Mouse (Mus musculus) kidney, adult 2 months (tissue): ENCODE results near the gene Pbrm1. TPM values are rescaled to one million over a fixed set of nuclear protein-coding genes. Genes with fewer than 3 reads are reported as not detected.

Experiments
- DNase-seq: peaks from one replicate; pipeline ENCODE4 v3.0.0; 2021
- H3K27ac ChIP-seq: fragments of 200-500 bp; 2 replicates; pipeline ENCODE4 v1.5.1; 2012; ENCODE audit warnings: low read depth, low read length, control low read depth, inconsistent platforms; ENCODE audit not compliant: insufficient read depth
- H3K27me3 ChIP-seq: fragments of 200-500 bp; replicated peaks from 2 replicates; pipeline ENCODE4 v1.6.1; 2012; ENCODE audit warnings: mild to moderate bottlenecking, moderate library complexity, low read length, inconsistent platforms; ENCODE audit not compliant: control insufficient read depth, insufficient read depth
- H3K36me3 ChIP-seq: fragments of 200-500 bp; 2 replicates; pipeline ENCODE4 v1.6.1; 2012; ENCODE audit warnings: mild to moderate bottlenecking, moderate library complexity, low read length, inconsistent platforms; ENCODE audit not compliant: control insufficient read depth, insufficient read depth
- H3K4me1 ChIP-seq: fragments of 200-500 bp; 2 replicates; pipeline ENCODE4 v1.6.1; 2011; ENCODE audit warnings: low read length; ENCODE audit not compliant: control insufficient read depth, insufficient read depth
- H3K4me3 ChIP-seq: fragments of 200-500 bp; 2 replicates; pipeline ENCODE4 v1.5.1; 2011; ENCODE audit warnings: mild to moderate bottlenecking, low read depth, low read length, control low read depth; ENCODE audit not compliant: insufficient read depth
- CTCF ChIP-seq: fragments of 200-500 bp; conservative IDR thresholded peaks from 2 replicates; pipeline ENCODE4 v1.5.1; 2011; ENCODE audit warnings: low read depth, mild to moderate bottlenecking, control low read depth, low read length, moderate library complexity, mixed read lengths; ENCODE audit not compliant: insufficient read depth, insufficient read length
- POLR2A ChIP-seq: fragments of 200-500 bp; IDR thresholded peaks from one replicate; pipeline ENCODE4 v1.6.1; 2011; ENCODE audit warnings: low read depth, low read length, control low read depth
- WGBS: fragments of 180-500 bp; shearing (Covaris S2); methylation state at CpG from one replicate; pipeline ENCODE4 v1.1.7; 2018; 5-methylcytosine and 5-hydroxymethylcytosine counted together
- polyA plus RNA-seq: library from polyadenylated mRNA; depleted of rRNA; stranded (reverse); fragments of >200 nt; gene quantifications from 2 replicates; pipeline ENCODE4 v1.2.3, GENCODE M21; 2012

Gene Pbrm1
- polyA plus RNA-seq, 1 experiment = 11.2 TPM

DNA sequence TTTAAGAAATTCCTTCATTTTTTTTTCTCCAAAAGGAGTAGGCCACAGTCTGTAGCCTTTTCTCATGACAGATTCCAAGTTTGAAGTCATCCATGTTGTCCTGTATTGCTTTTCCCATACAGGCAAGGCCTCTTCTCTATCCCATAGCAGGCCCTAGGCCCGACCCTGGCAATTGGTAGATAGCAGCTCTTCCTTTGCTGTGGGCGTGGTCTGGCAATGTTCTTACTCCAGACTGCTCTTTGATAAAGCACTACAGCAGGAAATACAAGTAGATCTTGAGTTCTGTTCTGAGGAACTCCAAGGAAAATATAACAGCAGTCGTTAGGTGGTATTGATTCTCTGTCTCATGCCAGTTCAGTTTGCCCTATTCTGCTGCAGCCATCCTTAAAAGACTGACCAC is 91.7 kb downstream of the Pbrm1 start:
- DNase-seq = no peak
- H3K27ac ChIP-seq = no peak overlapping the region
- peaks cover 17% of the 10 kb centered on the region for H3K36me3 ChIP-seq
- H3K27me3 ChIP-seq = no peaks in the 10 kb centered on the region
- H3K4me1 ChIP-seq = peaks cover 15% of the 10 kb centered on the region; the same call in 1 of the 2 replicates
- TF ChIP-seq POLR2A (no peak), CTCF (no peak)
- H3K4me3 ChIP-seq = no peak overlapping the region
- 75% methylated on average over 3 of the region's 3 CpGs for WGBS

DNA sequence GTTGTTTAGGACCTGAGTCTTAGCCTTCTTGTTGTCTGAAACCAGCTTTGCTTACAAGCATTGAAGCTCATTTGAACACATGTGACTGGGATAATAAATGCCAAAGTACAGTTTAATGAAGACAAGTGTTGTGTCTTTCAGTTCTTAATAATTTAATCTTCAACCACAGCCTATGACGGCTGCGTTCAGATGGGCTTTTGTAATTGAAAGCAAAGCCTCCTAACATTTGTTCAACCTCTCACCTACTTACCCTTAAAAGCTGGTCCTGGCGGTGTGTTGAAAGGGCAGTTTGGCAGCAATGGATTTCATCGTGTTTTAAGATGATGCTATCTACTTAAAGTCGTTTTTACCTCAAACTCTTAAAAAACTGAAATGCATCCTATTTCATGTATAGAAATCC is 93.2 kb downstream of the Pbrm1 start:
- DNase-seq = peak; percentile 76
- Histone ChIP-seq H3K4me3 (no peak overlapping the region), H3K27ac (peak overlapping the region; percentile 90), H3K4me1 (peaks cover 15% of the 10 kb centered on the region; the same call in 1 of the 2 replicates), H3K27me3 (no peaks in the 10 kb centered on the region), H3K36me3 (peaks cover 11% of the 10 kb centered on the region; the same call in 1 of the 2 replicates)
- 46% methylated on average over 5 of the region's 5 CpGs for WGBS
- TF ChIP-seq CTCF = no peak
- TF ChIP-seq POLR2A = no peak

DNA sequence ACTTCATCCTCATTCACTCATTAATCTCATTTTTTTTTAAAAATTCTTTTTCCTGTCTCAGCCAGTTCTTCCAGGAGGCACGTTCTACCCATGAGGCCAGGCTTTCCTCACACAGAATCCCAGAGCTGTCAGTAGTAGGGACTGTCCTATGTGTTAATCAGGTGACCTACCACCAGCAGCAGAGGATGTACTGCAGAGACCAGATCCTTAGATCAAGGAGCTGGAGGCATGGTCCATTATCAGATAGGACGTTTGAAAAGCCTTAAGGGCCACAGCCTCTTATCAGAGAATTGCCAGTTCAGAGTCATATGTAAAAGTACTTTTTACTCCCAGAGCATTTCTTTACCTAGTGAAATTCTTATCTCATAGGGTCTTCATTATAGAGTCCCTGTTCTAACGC is 95.1 kb downstream of the Pbrm1 start:
- no peak overlapping the region for H3K27ac ChIP-seq
- no peak overlapping the region for H3K4me3 ChIP-seq
- TF ChIP-seq POLR2A (no peak), CTCF (no peak)
- H3K27me3 ChIP-seq = no peaks in the 10 kb centered on the region
- peaks cover 14% of the 10 kb centered on the region for H3K36me3 ChIP-seq
- 75% methylated on average over 3 of the region's 3 CpGs for WGBS
- no peak for DNase-seq
- peaks cover 15% of the 10 kb centered on the region; the same call in 1 of the 2 replicates for H3K4me1 ChIP-seq

DNA sequence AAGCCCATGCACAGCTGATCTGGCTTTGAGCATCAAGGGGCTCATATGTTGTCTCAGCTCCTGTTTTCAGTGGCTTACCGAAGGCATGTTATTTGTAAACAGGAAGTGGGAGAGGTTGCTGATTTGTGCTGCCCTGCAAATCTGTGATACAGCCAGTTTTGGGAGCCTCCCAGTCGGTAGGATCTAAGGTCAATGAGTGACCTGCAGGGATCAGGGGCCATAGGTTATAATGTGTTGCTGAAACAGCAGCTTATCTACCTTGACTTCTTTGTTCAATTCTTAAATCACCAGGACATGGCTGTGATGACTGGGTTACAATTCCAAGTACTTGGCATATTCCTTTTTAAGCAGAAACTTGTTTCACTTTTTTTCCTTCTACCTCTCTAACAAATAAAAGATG is 96.6 kb downstream of the Pbrm1 start:
- TF ChIP-seq CTCF (no peak), POLR2A (no peak)
- Histone ChIP-seq H3K27ac (0 out of 2 replicates have a peak overlapping the region, but pooled peaks have one; percentile 20), H3K36me3 (peaks cover 12% of the 10 kb centered on the region), H3K4me1 (peaks cover 15% of the 10 kb centered on the region; the same call in 1 of the 2 replicates), H3K27me3 (no peaks in the 10 kb centered on the region), H3K4me3 (no peak overlapping the region)
- peak; percentile 51 for DNase-seq
- 21% methylated on average over 2 of the region's 2 CpGs for WGBS

DNA sequence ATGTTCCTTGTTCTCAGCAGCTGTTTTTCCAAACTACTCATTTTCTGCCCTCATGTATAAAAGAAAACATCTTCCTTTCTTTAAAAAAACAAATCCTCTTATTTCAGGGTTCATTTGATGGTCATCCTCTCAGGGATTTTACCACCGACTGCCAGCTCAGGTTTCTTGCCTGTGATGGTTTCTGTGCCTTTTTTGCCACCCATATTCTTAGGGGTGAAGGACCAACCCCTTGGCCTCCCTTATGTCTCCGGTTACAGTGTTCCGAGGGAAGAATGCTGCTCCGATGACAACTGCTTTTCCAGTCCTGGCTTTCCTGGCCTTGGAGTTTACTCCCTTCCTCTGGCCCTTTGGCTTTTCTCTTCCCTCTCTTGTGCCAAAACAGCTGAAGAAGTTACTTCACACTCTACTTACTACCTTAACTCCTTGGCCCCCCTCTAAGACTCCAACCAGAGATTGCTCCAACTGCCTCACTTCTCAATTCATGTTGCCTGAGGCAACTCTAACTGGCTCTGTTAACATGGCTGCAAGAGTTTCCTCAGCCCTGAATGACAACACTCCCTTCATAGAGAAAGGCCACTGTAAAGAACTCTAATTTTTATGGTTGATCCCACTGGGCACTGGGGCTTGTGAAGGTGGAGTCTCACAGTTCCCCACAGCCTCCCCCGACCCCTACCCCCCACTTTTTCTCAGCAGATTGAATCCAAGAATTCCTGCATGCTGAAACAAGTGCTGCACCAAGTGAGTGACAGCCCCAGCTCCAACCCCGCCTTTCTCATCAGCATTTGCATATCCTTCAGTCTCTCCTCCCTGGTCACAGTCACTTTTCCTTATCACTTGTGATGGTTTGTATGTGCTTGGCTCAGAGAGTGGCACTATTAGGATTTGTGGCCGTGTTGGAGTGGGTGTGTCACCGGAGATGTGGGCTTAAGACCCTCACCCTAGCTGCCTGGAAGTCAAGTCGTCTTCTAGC is 106.5 kb downstream of the Pbrm1 start:
- no peak for DNase-seq
- TF ChIP-seq POLR2A (no peak), CTCF (no peak)
- H3K27me3 ChIP-seq = no peaks in the 10 kb centered on the region
- peaks cover 21% of the 10 kb centered on the region for H3K4me1 ChIP-seq
- peaks cover 4% of the 10 kb centered on the region for H3K36me3 ChIP-seq
- H3K4me3 ChIP-seq = no peak overlapping the region
- WGBS = 32% methylated on average over 9 of the region's 9 CpGs
- H3K27ac ChIP-seq = peak overlapping the region; percentile 43; the same call in 1 of the 2 replicates

DNA sequence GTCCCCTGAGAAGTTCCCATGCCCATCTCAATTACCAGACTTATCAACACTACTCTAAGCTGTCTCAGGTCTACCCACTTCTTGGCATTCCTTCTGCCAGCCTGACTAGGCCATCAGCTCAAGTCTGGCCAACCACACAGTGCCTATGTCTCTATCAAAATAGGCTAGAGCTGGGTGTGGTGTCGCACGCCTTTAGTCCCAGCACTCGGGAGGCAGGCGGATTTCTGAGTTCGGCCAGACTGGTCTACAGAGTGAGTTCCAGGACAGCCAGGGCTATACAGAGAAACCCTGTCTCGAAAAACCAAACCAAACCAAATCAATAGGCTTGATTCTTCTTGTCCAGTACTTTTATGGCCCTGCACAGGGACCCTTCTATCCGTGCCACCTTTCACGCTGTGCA is 107.9 kb downstream of the Pbrm1 start:
- no peak for DNase-seq
- 90% methylated on average over 8 of the region's 8 CpGs for WGBS
- Histone ChIP-seq H3K27ac (no peak overlapping the region), H3K36me3 (peaks cover 2% of the 10 kb centered on the region; the same call in 1 of the 2 replicates), H3K27me3 (no peaks in the 10 kb centered on the region), H3K4me1 (peaks cover 18% of the 10 kb centered on the region), H3K4me3 (no peak overlapping the region; the same call in 1 of the 2 replicates)
- TF ChIP-seq POLR2A (no peak), CTCF (no peak)
